ENCODE assay signal across 8 mouse cellular contexts in genomic region chr2:130449794-130450433, GRCm38 (mm10). TPM values are rescaled to one million over a fixed set of nuclear protein-coding genes. Genes with fewer than 3 reads are reported as not detected.
DNase-seq lines count a peak whose midpoint lies in the region; ATAC-seq lines count a peak whose summit lies in the region.

Gene Ptpra, plus strand, starts transcription at chr2:130450278.

- under 1% methylated on average over 42 of the region's 50 CpGs for WGBS in hindbrain, embryonic 15.5 days
- under 1% methylated on average over 40 of the region's 50 CpGs for WGBS in macrophage (ENCODE audit: missing documents)

- peak within 1 kb of the TSS; percentile 84 for H3K4me3 ChIP-seq in hindbrain, embryonic 15.5 days
- H3K4me3 ChIP-seq in macrophage (ENCODE audit: inconsistent target), result peak within 1 kb of the TSS; percentile 85

- no peaks in the 10 kb centered on the region for H3K36me3 ChIP-seq in hindbrain, embryonic 15.5 days
- no peaks in the 10 kb centered on the region for H3K36me3 ChIP-seq in macrophage (ENCODE audit: inconsistent target)

- peak within 1 kb of the TSS; percentile 89 for H3K27ac ChIP-seq in hindbrain, embryonic 15.5 days (replicated peaks)
- H3K27ac ChIP-seq in macrophage, result peak within 1 kb of the TSS; percentile 81

- peak; percentile 87 for DNase-seq in R1 (ENCODE audit: low read depth, low spot score)
- DNase-seq in cerebellum, postnatal 25 days, result peak; percentile 96
- peak; percentile 91 to 92 for DNase-seq in frontal cortex, postnatal 36 days (ENCODE audit: low spot score in 2 of 2)
- peak; percentile 90 to 93 for DNase-seq in left cerebral cortex, adult 18-20 months (ENCODE audit: low spot score in 2 of 2)
- peak; percentile 93 for DNase-seq in right cerebral cortex, adult 18-20 months
- peak; percentile 76 for DNase-seq in urinary bladder, postnatal 10 days (ENCODE audit: low spot score)

- H3K79me2 ChIP-seq in macrophage (ENCODE audit: inconsistent target), result peaks cover 45% of the 10 kb centered on the region

- H3K9me3 ChIP-seq in hindbrain, embryonic 15.5 days, result no peaks in the 10 kb centered on the region

- H3K9ac ChIP-seq in hindbrain, embryonic 15.5 days, result peak within 1 kb of the TSS; percentile 88

- 0 out of 2 replicates have a peak, but pooled peaks cover 5% of the 10 kb centered on the region for H3K27me3 ChIP-seq in hindbrain, embryonic 15.5 days

- peak; percentile 96 for ATAC-seq in hindbrain, embryonic 15.5 days (ENCODE audit: low FRiP score, low read depth)

- H3K4me2 ChIP-seq in hindbrain, embryonic 15.5 days, result peak within 1 kb of the TSS; percentile 87

- peaks cover 43% of the 10 kb centered on the region for H3K4me1 ChIP-seq in hindbrain, embryonic 15.5 days (replicated peaks)

RNA-seq across cellular contexts. Expression of gene Ptpra, which starts in this region (rescaled TPM):
- polyA plus RNA-seq in hindbrain, embryonic 15.5 days (2015; fragmentation: Nextera tagmentation; extraction: Ambion mirVana), result 133 and 145 TPM in 2 replicates
- 100 to 1,000 TPM; 214 to 229 TPM for total RNA-seq in left cerebral cortex, adult 18-20 months (2021)
- 100 to 1,000 TPM; 111 to 422 (median 259) TPM for total RNA-seq in macrophage (2018; cell fraction: chromatin; rRNA removed)
- total RNA-seq in macrophage (2018; cell fraction: cytosol; rRNA removed), result 100 to 1,000 TPM; 105 to 193 (median 134) TPM
- 100 to 1,000 TPM; 110 to 340 (median 159) TPM for total RNA-seq in macrophage (2018; cell fraction: nucleus; rRNA removed)
- polyA plus RNA-seq in macrophage (2018), result 146 to 403 TPM (median 209 TPM) in 3 replicates

Comparison
In these comparisons a context has a peak if more than half of its experiments do, and no peak if none do; other contexts are left out.
1. Peak in every context shown above with its lines: DNase-seq, ATAC-seq, H3K4me3 ChIP-seq and H3K27ac ChIP-seq.